Mouse (Mus musculus): ENCODE results near the gene Supt6. TPM values are rescaled to one million over a fixed set of nuclear protein-coding genes. Genes with fewer than 3 reads are reported as not detected.

Gene Supt6
- polyA plus RNA-seq, 1 experiment from 2014 or later = 29.9 TPM

GRCm38 (mm10) chr11:78260489-78261258, 14.9 kb upstream of the Supt6 start:
- 94% methylated on average over 2 of the region's 2 CpGs for WGBS
- Histone ChIP-seq H3K9ac (no peak overlapping the region), H3K27me3 (peaks cover 10% of the 10 kb centered on the region), H3K27ac (no peak overlapping the region), H3K9me3 (no peaks in the 10 kb centered on the region), H3K4me3 (peak overlapping the region; percentile 81), H3K4me2 (peak overlapping the region; percentile 69), H3K4me1 (replicated peaks) (peaks cover 12% of the 10 kb centered on the region), H3K36me3 (peaks cover 30% of the 10 kb centered on the region)
- no peak for ATAC-seq (ENCODE audit: low FRiP score)

GRCm38 (mm10) chr11:78256618-78257017, 10.8 kb upstream of the Supt6 start:
- Histone ChIP-seq H3K9ac (no peak overlapping the region), H3K36me3 (peaks cover 35% of the 10 kb centered on the region), H3K4me1 (replicated peaks) (no peaks in the 10 kb centered on the region), H3K4me3 (no peak overlapping the region), H3K9me3 (no peaks in the 10 kb centered on the region), H3K4me2 (no peak overlapping the region), H3K27ac (no peak overlapping the region), H3K27me3 (peaks cover 10% of the 10 kb centered on the region)
- ATAC-seq (ENCODE audit: low FRiP score) = no peak
- WGBS = 100% methylated on average over 1 of the region's 1 CpGs

- no peak overlapping the region for H3K9ac ChIP-seq
- peaks cover 30% of the 10 kb centered on the region for H3K36me3 ChIP-seq
- no peaks in the 10 kb centered on the region for H3K27me3 ChIP-seq
- no peak for ATAC-seq (ENCODE audit: low FRiP score)
- no peak overlapping the region for H3K4me3 ChIP-seq
- 0 out of 2 replicates have a peak overlapping the region, but pooled peaks have one; percentile 16 for H3K4me2 ChIP-seq
- H3K27ac ChIP-seq = no peak overlapping the region
- H3K9me3 ChIP-seq = no peaks in the 10 kb centered on the region
- H3K4me1 ChIP-seq (replicated peaks) = peaks cover 54% of the 10 kb centered on the region
- 58% methylated on average over 4 of the region's 4 CpGs for WGBS
These were observed 1.9 kb upstream of the Supt6 start for GRCm38 (mm10) chr11:78247727-78248140.

DNA sequence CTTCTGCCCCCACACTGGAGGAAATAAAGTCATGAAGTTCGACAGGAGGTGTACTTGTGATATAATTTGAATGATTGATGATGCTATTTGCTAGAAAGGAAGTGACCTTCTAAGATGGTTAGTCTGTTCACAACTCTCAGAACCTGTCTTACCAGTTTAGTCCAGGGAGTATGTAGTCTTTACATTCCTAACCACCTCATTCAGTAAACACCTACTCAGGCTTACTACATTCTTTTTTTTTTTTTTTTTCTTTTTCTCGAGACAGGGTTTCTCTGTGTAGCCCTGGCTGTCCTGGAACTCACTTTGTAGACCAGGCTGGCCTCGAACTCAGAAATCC, 1.2 kb upstream of the Supt6 start:
- Histone ChIP-seq H3K4me1 (replicated peaks) (peaks cover 61% of the 10 kb centered on the region), H3K4me3 (peak overlapping the region; percentile 71), H3K27ac (no peak overlapping the region), H3K27me3 (no peaks in the 10 kb centered on the region), H3K4me2 (peak overlapping the region; percentile 91), H3K9me3 (no peaks in the 10 kb centered on the region), H3K9ac (peak overlapping the region; percentile 46; the same call in 1 of the 2 replicates), H3K36me3 (peaks cover 24% of the 10 kb centered on the region)
- 83% methylated on average over 3 of the region's 3 CpGs for WGBS
- no peak for ATAC-seq (ENCODE audit: low FRiP score)

DNA sequence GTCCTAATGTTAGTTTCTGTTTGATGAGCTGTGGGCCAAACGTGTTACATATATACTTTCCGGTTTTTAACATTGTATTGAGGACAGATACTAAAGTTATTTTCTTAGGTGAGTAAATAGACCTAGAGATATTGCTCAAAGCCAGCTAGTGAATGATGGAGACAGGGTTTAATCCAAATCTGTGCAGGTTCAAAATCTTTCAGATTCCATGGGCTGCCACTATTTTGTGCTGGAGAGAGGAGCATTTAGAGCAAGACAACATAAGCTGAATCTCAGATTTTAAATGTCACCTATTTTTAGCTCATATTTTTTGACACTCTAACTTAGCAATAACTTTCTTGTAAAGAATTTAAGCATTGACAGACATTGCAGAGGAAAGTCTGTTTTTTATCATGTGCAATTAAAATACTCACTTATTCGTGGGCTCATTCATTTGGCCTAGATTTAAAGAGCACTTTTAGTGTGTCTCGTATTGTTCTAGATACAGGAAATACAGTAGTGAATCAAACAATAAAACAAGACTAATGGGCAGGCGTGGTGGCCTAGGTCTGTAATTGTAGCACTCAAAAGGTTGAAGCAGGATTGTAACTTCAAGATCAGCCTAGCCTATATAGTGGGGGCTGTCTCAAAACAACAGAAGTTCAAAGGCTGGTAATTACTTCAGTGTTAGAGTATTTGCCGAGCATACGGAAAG, 678 bp upstream of the Supt6 start:
- 57% methylated on average over 7 of the region's 7 CpGs for WGBS
- H3K9ac ChIP-seq = peak overlapping the region; percentile 94
- H3K4me2 ChIP-seq = peak overlapping the region; percentile 91
- peaks cover 19% of the 10 kb centered on the region for H3K36me3 ChIP-seq
- H3K4me1 ChIP-seq (replicated peaks) = peaks cover 64% of the 10 kb centered on the region
- no peaks in the 10 kb centered on the region for H3K9me3 ChIP-seq
- H3K27me3 ChIP-seq = no peaks in the 10 kb centered on the region
- ATAC-seq (ENCODE audit: low FRiP score) = no peak
- H3K27ac ChIP-seq = peak overlapping the region; percentile 96
- H3K4me3 ChIP-seq = peak overlapping the region; percentile 71

DNA sequence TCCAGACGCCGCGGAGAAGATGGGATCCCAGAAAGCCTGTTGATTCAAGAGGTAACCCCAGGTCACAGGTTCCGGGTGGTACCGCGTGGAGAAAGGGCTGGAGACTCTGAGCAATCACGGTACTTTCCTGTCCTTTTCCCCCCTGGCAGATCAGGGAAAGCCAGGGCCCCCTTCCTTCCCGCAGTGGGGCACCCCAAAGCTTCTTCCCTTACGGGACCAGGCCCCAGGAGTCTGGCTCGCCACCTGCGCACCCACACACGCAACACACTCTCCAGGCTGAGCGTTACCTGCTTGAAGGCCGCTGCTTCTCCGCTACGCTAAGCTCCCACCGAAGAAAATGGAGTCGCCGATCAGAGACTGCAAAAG, 543 bp downstream of the Supt6 start:
- Histone ChIP-seq H3K27ac (peak overlapping the region; percentile 96), H3K36me3 (peaks cover 14% of the 10 kb centered on the region), H3K9ac (peak overlapping the region; percentile 94), H3K4me3 (peak overlapping the region; percentile 71), H3K4me2 (peak overlapping the region; percentile 91), H3K9me3 (no peaks in the 10 kb centered on the region), H3K4me1 (replicated peaks) (peaks cover 69% of the 10 kb centered on the region), H3K27me3 (no peaks in the 10 kb centered on the region)
- 1% methylated on average over 19 of the region's 19 CpGs for WGBS
- peak; percentile 51 for ATAC-seq (ENCODE audit: low FRiP score)

DNA sequence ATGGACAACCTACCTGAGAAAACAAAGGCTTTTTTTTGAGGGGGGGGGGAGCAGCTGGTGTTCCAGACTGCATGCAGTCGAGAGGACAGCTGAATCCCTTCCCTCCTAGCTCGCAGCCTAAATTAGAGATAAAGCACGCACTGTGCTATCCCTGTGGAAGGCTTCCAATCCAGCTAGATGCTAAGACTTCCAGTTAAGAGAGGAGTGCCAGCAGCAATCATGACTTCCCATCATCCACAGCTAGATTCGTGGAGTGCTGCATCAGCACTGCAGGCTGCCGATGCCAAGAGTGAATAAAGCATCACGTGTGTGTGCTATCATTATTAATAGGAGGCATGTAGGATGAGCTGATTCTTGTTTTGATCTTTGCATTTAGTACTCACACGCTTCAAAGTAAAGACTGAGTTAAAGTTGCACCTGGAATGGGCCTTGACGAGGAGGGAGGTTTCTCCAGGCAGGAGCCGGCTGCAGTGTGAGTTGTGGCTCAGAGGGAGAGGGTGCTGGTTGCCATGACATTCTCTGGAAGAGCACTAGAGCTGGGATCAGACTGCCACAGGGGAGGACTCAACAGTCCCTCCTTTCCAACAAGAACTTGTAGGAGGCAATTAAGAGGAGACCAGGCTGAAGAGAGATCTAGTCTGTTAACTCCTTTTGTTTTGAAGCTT, 5.5 kb downstream of the Supt6 start:
- ATAC-seq (ENCODE audit: low FRiP score) = no peak
- Histone ChIP-seq H3K36me3 (peaks cover 16% of the 10 kb centered on the region), H3K4me3 (no peak overlapping the region), H3K9ac (no peak overlapping the region), H3K27me3 (no peaks in the 10 kb centered on the region), H3K4me1 (replicated peaks) (peaks cover 37% of the 10 kb centered on the region), H3K9me3 (no peaks in the 10 kb centered on the region), H3K4me2 (no peak overlapping the region), H3K27ac (no peak overlapping the region)
- 92% methylated on average over 9 of the region's 9 CpGs for WGBS

DNA sequence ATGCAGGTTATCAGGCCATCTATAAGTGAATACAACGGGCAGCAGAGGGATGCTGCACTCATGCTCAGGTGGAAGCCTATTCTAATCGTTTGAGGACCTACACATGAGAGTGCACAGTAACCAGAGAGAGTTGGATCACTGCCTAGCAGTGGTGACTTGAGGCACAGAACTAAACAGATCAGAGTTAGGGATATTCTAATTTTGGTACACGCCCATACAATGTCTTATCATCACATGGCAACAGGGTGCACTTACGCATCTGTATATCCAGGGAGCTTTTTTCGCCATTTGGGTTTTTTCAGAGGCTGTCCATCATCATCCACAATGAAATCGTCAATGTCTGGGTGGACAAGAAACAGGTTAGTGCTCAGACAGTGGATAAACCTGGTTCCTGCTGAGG, 14.3 kb downstream of the Supt6 start:
- H3K36me3 ChIP-seq = peaks cover 77% of the 10 kb centered on the region
- H3K9ac ChIP-seq = no peak overlapping the region
- H3K4me3 ChIP-seq = no peak overlapping the region
- H3K4me2 ChIP-seq = no peak overlapping the region
- ATAC-seq (ENCODE audit: low FRiP score) = no peak
- 94% methylated on average over 6 of the region's 6 CpGs for WGBS
- no peaks in the 10 kb centered on the region for H3K9me3 ChIP-seq
- no peaks in the 10 kb centered on the region for H3K4me1 ChIP-seq (replicated peaks)
- no peaks in the 10 kb centered on the region for H3K27me3 ChIP-seq
- no peak overlapping the region for H3K27ac ChIP-seq

DNA sequence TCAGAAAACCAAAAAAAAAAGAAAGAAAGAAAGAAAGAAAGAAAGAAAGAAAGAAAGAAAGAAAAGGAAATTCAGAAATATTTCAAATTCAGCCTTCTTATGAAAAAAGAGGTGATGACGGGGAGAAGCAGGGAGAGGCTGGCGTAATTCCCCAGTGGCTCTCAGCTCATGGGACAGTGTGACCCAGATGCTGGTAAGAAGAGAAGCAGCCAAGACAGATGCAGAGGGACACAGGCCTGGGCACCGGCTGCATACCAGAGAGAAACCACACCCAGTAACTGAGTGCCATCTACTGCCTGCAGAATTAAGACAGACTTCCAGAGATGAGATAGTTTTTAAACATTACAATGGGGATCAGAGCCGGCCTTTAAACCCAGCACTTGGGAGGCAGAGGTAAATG, 22.2 kb downstream of the Supt6 start:
- WGBS = 88% methylated on average over 4 of the region's 4 CpGs
- Histone ChIP-seq H3K4me3 (no peak overlapping the region), H3K4me1 (replicated peaks) (no peaks in the 10 kb centered on the region), H3K36me3 (peaks cover 97% of the 10 kb centered on the region), H3K9me3 (no peaks in the 10 kb centered on the region), H3K9ac (no peak overlapping the region), H3K4me2 (no peak overlapping the region), H3K27me3 (no peaks in the 10 kb centered on the region), H3K27ac (no peak overlapping the region)
- ATAC-seq (ENCODE audit: low FRiP score) = no peak

DNA sequence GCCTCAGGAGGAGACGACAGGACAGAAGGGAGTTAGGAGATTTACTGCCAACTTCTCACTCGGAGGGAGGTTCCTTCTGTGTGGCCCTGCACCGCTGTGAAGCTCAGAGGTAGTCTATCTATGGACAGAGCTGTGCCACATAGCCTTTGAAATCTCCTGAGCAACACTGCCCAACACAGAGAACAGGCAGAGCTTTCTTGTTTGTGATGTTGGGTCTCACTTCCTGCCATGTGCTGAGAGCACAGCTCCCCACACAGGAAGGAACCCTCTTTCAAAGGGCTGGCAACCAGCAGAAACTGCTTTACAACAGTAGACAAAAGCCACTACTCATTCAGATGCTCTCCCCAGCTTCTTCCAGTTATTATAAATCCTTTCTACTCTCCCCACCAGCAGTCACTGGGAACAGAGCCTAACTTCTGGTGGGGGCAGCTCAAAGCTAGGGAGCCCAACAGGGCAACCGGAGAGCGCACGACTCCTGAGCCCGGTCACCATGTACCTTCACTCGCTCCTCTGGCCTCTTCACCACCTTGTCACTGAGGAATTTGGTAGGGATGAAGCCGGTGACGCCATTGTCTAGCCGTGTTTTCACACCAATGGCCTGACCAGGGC, 30.0 kb downstream of the Supt6 start:
- no peak overlapping the region for H3K9ac ChIP-seq
- H3K4me2 ChIP-seq = no peak overlapping the region
- H3K27ac ChIP-seq = 0 out of 2 replicates have a peak overlapping the region, but pooled peaks have one; percentile 18
- H3K36me3 ChIP-seq = peaks cover 98% of the 10 kb centered on the region
- H3K4me1 ChIP-seq (replicated peaks) = no peaks in the 10 kb centered on the region
- WGBS = 91% methylated on average over 11 of the region's 11 CpGs
- H3K9me3 ChIP-seq = no peaks in the 10 kb centered on the region
- ATAC-seq (ENCODE audit: low FRiP score) = no peak
- no peaks in the 10 kb centered on the region for H3K27me3 ChIP-seq
- no peak overlapping the region for H3K4me3 ChIP-seq

DNA sequence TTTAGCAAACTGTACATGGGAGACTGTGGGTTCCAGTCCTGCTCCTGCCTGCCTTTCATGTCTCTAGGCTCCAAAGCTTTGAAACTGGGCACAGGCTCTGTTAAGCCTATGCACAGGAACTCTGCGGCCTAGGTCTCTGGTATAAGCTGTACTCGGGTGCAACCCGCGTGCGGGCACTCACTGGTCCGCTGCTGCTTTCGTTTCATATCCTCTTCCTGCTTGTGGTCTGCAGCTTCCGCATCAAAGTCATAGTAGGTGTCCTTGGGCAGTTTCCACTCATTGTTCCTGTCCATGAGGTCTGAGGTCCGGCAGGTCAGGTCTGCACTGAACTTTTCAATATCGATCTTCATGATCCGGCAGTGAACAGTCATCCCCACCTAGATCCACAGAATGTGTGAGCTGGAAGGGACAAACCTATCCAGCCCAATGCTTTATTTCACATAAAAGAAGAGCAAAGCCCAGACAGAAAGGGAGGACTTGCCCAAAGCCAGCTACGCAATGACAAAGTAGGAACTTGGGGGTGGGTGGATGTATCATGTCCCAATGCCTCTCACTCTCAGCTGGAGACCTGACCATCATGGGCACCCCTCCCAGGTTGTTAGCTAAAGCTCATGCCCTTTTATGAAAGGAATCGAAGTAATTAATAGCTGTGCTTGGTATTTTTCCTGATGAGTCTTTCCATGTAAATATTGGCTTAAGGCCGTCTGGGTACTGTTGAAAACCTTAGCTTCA, 32.5 kb downstream of the Supt6 start:
- Histone ChIP-seq H3K4me3 (no peak overlapping the region), H3K9ac (no peak overlapping the region), H3K4me1 (replicated peaks) (no peaks in the 10 kb centered on the region), H3K27me3 (no peaks in the 10 kb centered on the region), H3K4me2 (no peak overlapping the region), H3K9me3 (no peaks in the 10 kb centered on the region), H3K27ac (no peak overlapping the region), H3K36me3 (peaks cover 99% of the 10 kb centered on the region)
- no peak for ATAC-seq (ENCODE audit: low FRiP score)
- WGBS = 97% methylated on average over 14 of the region's 14 CpGs

DNA sequence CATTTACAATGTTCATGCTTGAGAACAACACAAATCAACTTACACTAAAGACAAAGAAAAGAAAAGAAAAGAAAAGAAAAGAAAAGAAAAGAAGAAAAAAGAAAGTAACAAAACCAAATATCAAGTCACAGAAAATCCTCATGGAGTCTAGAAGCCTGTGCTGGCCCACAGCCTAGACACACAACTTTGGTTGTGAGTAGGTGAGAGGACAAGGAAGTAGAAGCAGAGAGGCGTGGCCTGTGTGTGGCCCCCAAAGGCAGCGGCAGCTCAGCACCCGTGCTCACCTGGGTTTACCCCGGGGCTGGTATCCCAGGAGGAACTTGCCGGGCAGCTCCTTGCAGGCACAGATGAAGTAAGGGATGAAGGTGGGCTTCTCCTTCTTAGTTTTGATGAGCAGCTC, 34.3 kb downstream of the Supt6 start:
- Histone ChIP-seq H3K9ac (no peak overlapping the region), H3K36me3 (peaks cover 100% of the 10 kb centered on the region), H3K4me2 (no peak overlapping the region), H3K4me1 (replicated peaks) (no peaks in the 10 kb centered on the region), H3K27me3 (no peaks in the 10 kb centered on the region), H3K4me3 (no peak overlapping the region), H3K9me3 (no peaks in the 10 kb centered on the region), H3K27ac (no peak overlapping the region)
- WGBS = 94% methylated on average over 5 of the region's 5 CpGs
- ATAC-seq (ENCODE audit: low FRiP score) = no peak

All from hindbrain, embryonic 13.5 days (tissue).